Mouse (Mus musculus): ENCODE measurements at regions not wholly inside any gene's neighbourhood (a gene's known extent, or its start where the extent isn't known, plus 50 kb on each side); places are given as distances from the start of the nearest gene placed in this dataset.

- DNase-seq (ENCODE audit: low spot score in 2 of 2), result no peak
Measured at GRCm38 (mm10) chr9:60995096-60995495, 200.8 kb downstream of the Uaca start.

- no peak for DNase-seq (ENCODE audit: low spot score in 2 of 2)
Measured at GRCm38 (mm10) chr9:60998086-60998785, 203.9 kb downstream of the Uaca start.

GRCm38 (mm10) chr9:60999001-60999529 is 204.7 kb downstream of the Uaca start:
- DNase-seq (ENCODE audit: low spot score in 2 of 2), result peak in 1 of 2 experiments; percentile 49

- DNase-seq (ENCODE audit: low spot score in 2 of 2), result no peak
Measured at GRCm38 (mm10) chr9:61000232-61000631, 205.9 kb downstream of the Uaca start.

GRCm38 (mm10) chr9:61002572-61002971 is 208.2 kb downstream of the Uaca start:
- no peak for DNase-seq (ENCODE audit: low spot score in 2 of 2)

GRCm38 (mm10) chr9:61008446-61008845 is 214.1 kb downstream of the Uaca start:
- no peak for DNase-seq (ENCODE audit: low spot score in 2 of 2)

- DNase-seq (ENCODE audit: low spot score in 2 of 2), result no peak
Measured at GRCm38 (mm10) chr9:61011066-61011465, 216.7 kb downstream of the Uaca start.

GRCm38 (mm10) chr9:61012771-61013540 is 218.6 kb downstream of the Uaca start:
- peak in 1 of 2 experiments; percentile 55 for DNase-seq (ENCODE audit: low spot score in 2 of 2)

GRCm38 (mm10) chr9:61014151-61014550 is 219.8 kb downstream of the Uaca start:
- no peak for DNase-seq (ENCODE audit: low spot score in 2 of 2)

- DNase-seq (ENCODE audit: low spot score in 2 of 2), result no peak
Measured at GRCm38 (mm10) chr9:61015374-61015890, 221.1 kb downstream of the Uaca start.

- DNase-seq (ENCODE audit: low spot score in 2 of 2), result no peak
Measured at GRCm38 (mm10) chr9:61016673-61017072, 222.3 kb downstream of the Uaca start.

- no peak for DNase-seq (ENCODE audit: low spot score in 2 of 2)
Measured at GRCm38 (mm10) chr9:61019938-61020337, 225.6 kb downstream of the Uaca start.

- no peak for DNase-seq (ENCODE audit: low spot score in 2 of 2)
Measured at GRCm38 (mm10) chr9:61021810-61022209, 227.5 kb downstream of the Uaca start.

GRCm38 (mm10) chr9:61022371-61023026 is 228.2 kb downstream of the Uaca start:
- no peak for DNase-seq (ENCODE audit: low spot score in 2 of 2)

GRCm38 (mm10) chr9:61025341-61025740 is 231.0 kb downstream of the Uaca start:
- DNase-seq (ENCODE audit: low spot score in 2 of 2), result no peak

- DNase-seq (ENCODE audit: low spot score in 2 of 2), result no peak
Measured at GRCm38 (mm10) chr9:61028775-61029401, 234.5 kb downstream of the Uaca start.

GRCm38 (mm10) chr9:61031699-61032447 is 237.5 kb downstream of the Uaca start:
- no peak for DNase-seq (ENCODE audit: low spot score in 2 of 2)

- no peak for DNase-seq (ENCODE audit: low spot score in 2 of 2)
Measured at GRCm38 (mm10) chr9:61032448-61033433, 238.4 kb downstream of the Uaca start.

GRCm38 (mm10) chr9:61033593-61033992 is 239.3 kb downstream of the Uaca start:
- DNase-seq (ENCODE audit: low spot score in 2 of 2), result no peak

- no peak for DNase-seq (ENCODE audit: low spot score in 2 of 2)
Measured at GRCm38 (mm10) chr9:61042063-61042462, 247.7 kb downstream of the Uaca start.

All from urinary bladder, adult 18-20 months (tissue).